Mouse (Mus musculus) embryonic facial prominence, embryonic 10.5 days (tissue): ENCODE results near the gene Dusp8. TPM values are rescaled to one million over a fixed set of nuclear protein-coding genes. Genes with fewer than 3 reads are reported as not detected.
A peak's percentile ranks its signal among the peaks of the same experiment; 100 is the strongest.

ENCODE experiments used
- DNase-seq: peaks from one replicate; pipeline ENCODE4 v3.0.0-alpha.2; 2017; ENCODE audit warnings: low spot score
- H3K27ac ChIP-seq: fragments of 300-500 bp; sonication (generic); replicated peaks from 2 replicates; pipeline ENCODE4 v1.5.1; 2016; ENCODE audit warnings: mild to moderate bottlenecking
- H3K27me3 ChIP-seq: fragments of 300-500 bp; sonication (generic); replicated peaks from 2 replicates; pipeline ENCODE4 v1.6.1; 2016; ENCODE audit warnings: low read depth, mild to moderate bottlenecking; ENCODE audit not compliant: poor library complexity, severe bottlenecking
- H3K36me3 ChIP-seq: fragments of 300-500 bp; sonication (generic); replicated peaks from 2 replicates; pipeline ENCODE4 v1.6.1; 2016; ENCODE audit warnings: mild to moderate bottlenecking, moderate library complexity
- H3K4me1 ChIP-seq: fragments of 300-500 bp; sonication (generic); 2 replicates; pipeline ENCODE4 v1.6.1; 2016
- H3K4me3 ChIP-seq: fragments of 300-500 bp; sonication (generic); 2 replicates; pipeline ENCODE4 v1.5.1; 2016; ENCODE audit warnings: mild to moderate bottlenecking, moderate library complexity
- H3K9me3 ChIP-seq: fragments of 300-500 bp; sonication (generic); 2 replicates; pipeline ENCODE4 v1.6.1; 2016; ENCODE audit warnings: mild to moderate bottlenecking
- WGBS: fragments of 180-500 bp; shearing (Covaris S2); methylation state at CpG from one replicate; pipeline ENCODE4 v1.1.7; 2016; 5-methylcytosine and 5-hydroxymethylcytosine counted together
- polyA plus RNA-seq: library from polyadenylated mRNA; unstranded; fragments of >200 nt; fragmentation: Nextera tagmentation; extraction: Ambion mirVana; gene quantifications from 2 replicates; pipeline ENCODE4 v1.2.1, GENCODE M21; 2016

Gene Dusp8
- polyA plus RNA-seq, 1 experiment from 2014 or later, result 3.2 TPM

DNA sequence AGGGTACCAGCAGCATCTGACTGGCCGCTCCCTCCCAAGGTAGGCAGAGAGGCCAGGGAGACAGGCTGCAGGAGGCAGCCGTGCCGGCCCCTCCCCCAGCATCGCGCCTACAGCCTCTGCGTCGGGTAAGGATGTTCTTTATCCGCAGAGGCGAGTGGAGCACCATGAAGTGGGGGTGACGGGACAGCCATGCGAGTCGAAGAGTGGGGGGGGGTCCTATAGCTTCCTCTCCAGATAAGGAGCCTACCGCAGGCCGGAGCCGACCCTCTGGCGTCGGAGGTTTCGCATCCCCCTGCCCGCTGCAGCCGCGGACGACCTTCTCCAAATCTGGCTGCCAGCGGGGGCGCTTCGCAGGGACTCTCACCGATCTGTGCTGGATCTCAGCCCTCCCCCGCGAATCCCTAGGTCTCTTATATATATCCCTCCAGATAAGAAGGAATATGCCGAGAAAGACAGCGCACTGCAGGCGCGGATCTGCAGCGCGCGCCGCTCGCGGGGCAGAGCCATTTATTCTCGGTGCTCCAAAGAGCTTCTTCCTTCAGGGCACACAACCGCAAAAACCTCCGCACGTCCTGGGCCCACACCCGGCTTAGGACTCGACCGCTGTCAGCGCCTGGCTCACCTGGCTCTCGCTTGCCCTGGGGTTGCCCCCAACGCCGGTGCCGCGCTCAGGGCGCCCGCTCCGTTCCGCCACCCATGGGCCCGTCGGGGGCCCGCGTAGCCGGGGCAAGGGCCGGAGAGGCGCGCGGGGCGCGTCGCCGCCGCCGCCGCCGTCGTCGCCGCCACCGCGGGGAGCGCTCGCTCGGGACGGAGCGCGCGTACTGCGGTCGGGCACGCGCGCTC, 1.1 kb downstream of the Dusp8 start:
- H3K27me3 ChIP-seq, result peaks cover 99% of the 10 kb centered on the region
- H3K36me3 ChIP-seq, result no peaks in the 10 kb centered on the region
- WGBS, result under 1% methylated on average over 89 of the region's 89 CpGs
- no peaks in the 10 kb centered on the region for H3K9me3 ChIP-seq
- peaks cover 34% of the 10 kb centered on the region for H3K4me1 ChIP-seq
- peak overlapping the region; percentile 77 for H3K4me3 ChIP-seq
- H3K27ac ChIP-seq, result peak overlapping the region; percentile 77
- peak; percentile 46 for DNase-seq

DNA sequence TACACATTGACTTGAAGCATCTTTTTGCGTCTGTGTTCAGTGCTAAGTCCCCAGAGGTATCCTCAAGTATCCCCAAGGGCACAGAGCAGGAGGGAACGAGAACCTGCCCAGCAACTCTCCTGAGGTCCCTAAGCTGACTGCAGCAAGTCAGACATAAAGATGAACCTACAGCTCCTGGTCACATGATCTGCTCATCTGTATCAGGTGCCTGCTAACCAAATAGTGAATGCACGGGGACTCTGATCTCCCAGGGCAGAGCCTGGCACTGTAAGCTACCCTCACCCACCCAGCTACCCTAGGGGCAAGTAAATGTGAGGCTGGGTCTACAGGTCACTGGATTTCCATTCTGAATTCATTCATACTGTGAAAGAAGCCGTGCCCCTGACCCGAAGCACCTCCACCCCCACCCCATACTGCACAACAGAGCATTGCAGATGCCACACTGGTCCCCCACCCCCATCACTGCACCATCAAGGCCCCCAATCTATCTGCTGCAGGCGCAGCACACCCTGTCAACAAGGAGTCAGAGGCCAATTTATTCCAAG, 1.9 kb downstream of the Dusp8 start:
- Histone ChIP-seq H3K27me3 (peaks cover 99% of the 10 kb centered on the region), H3K4me1 (peaks cover 42% of the 10 kb centered on the region), H3K36me3 (no peaks in the 10 kb centered on the region), H3K27ac (0 out of 2 replicates have a peak overlapping the region, but pooled peaks have one; percentile 77), H3K4me3 (peak overlapping the region; percentile 77), H3K9me3 (no peaks in the 10 kb centered on the region)
- no peak for DNase-seq
- WGBS, result 20% methylated on average over 6 of the region's 6 CpGs

DNA sequence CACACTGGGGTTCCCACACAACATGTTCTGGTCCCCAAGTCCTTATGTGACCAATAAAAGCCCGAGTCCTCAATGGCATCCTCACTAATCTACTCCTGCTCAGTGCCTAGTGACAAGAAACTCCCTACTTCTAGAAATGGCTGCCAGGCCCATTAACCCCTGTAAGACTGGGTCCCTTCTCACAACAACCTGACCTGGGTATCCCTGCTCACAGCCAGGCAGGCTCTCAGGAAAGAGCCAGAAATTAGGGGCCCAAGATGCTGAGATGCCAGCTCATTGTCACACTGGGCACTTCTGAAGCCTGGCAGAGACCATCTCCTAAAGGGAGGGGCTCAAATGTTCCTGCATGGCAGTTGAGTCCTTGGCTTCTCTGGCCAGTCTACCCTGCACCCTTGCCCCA, 2.7 kb downstream of the Dusp8 start:
- H3K27me3 ChIP-seq, result peaks cover 100% of the 10 kb centered on the region
- H3K4me1 ChIP-seq, result peaks cover 49% of the 10 kb centered on the region
- no peak for DNase-seq
- H3K9me3 ChIP-seq, result no peaks in the 10 kb centered on the region
- no peaks in the 10 kb centered on the region for H3K36me3 ChIP-seq
- no peak overlapping the region for H3K27ac ChIP-seq
- H3K4me3 ChIP-seq, result peak overlapping the region; percentile 77; the same call in 1 of the 2 replicates
- WGBS, result 51% methylated on average over 1 of the region's 1 CpGs

DNA sequence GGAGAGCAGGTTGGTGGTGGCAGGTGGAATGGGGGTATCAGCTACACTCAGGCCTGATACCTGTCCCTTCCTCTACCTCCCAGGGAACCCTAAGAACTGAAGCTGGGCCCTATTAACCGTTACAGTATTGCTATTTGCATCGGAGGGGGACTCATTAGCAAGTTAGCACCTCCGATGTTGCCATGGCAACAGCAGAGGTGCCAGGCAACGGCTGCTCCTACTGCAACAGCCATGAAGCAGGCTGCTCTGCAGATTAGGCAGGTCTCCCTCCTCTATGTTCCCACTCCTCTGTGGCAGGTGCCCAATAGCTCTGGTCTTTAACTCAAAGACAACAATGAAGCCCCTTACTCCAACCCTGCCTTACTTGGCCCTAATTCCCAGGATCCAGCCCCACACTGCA, 3.8 kb downstream of the Dusp8 start:
- 15% methylated on average over 4 of the region's 4 CpGs for WGBS
- H3K27me3 ChIP-seq, result peaks cover 100% of the 10 kb centered on the region
- DNase-seq, result no peak
- no peaks in the 10 kb centered on the region for H3K9me3 ChIP-seq
- H3K36me3 ChIP-seq, result no peaks in the 10 kb centered on the region
- H3K4me3 ChIP-seq, result no peak overlapping the region
- peaks cover 49% of the 10 kb centered on the region for H3K4me1 ChIP-seq
- no peak overlapping the region for H3K27ac ChIP-seq

DNA sequence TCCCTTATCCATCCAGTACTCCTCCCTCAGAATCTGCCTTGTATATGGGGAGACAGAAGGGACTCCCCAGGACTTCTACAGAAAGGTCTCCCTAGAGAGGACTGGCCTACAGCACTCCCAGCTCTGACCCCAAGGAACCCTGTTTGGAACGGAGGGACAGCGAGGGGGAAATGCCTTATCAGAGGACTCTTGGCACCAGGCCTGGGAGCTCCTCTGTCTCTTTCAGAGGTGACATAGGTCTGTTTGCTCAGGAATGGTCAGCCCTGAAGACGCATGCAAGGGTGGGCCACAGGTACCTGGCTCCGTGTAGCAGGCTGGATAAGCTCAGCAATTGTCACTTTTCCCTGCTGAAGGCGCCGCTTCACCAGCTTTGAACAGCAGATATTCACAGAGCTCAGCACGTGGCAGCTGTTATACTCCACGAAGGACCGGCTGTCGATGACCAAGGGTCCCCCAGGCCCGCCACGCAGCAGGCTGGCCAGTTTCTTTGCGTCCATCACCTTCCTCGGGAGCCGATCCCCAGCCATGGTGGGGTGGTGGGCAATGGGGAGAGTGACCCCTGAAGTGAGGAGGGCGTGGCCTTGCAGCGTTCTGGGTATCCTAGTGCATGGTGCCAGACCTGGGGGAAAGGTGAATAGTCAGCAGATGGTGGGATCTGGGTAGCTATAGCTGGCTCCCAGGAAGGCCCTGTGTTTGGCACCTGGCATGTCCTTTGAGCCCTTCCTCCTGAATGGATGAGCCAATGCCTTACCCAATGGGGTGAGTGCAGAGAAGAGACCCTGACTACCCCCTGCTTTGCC, 5.8 kb downstream of the Dusp8 start:
- Histone ChIP-seq H3K4me1 (peaks cover 38% of the 10 kb centered on the region), H3K36me3 (no peaks in the 10 kb centered on the region), H3K27me3 (peaks cover 100% of the 10 kb centered on the region), H3K9me3 (no peaks in the 10 kb centered on the region), H3K27ac (no peak overlapping the region), H3K4me3 (no peak overlapping the region)
- 62% methylated on average over 17 of the region's 17 CpGs for WGBS
- no peak for DNase-seq

DNA sequence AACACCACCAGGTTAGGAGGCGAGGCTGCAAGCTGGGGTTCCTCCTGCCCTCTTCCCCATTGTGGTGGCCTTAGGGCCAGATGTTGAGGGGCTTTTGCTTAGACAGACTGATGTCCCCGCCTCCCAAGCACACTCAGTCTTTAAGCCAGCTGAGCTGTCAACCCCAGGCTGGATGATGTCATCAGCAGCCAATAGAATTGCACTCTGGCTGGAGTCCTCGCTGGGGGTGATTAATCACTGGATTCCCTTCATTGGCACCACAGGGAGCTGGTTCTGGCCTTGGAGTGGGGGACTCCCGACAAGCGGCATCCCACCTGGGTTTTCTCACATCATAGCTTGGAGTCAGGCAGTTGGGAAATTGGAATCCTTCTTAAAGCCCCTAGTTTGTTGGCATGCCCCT, 6.8 kb downstream of the Dusp8 start:
- 4% methylated on average over 5 of the region's 5 CpGs for WGBS
- H3K27ac ChIP-seq, result no peak overlapping the region
- peak; percentile 58 for DNase-seq
- peaks cover 100% of the 10 kb centered on the region for H3K27me3 ChIP-seq
- peaks cover 29% of the 10 kb centered on the region for H3K4me1 ChIP-seq
- no peaks in the 10 kb centered on the region for H3K36me3 ChIP-seq
- H3K9me3 ChIP-seq, result no peaks in the 10 kb centered on the region
- no peak overlapping the region for H3K4me3 ChIP-seq

DNA sequence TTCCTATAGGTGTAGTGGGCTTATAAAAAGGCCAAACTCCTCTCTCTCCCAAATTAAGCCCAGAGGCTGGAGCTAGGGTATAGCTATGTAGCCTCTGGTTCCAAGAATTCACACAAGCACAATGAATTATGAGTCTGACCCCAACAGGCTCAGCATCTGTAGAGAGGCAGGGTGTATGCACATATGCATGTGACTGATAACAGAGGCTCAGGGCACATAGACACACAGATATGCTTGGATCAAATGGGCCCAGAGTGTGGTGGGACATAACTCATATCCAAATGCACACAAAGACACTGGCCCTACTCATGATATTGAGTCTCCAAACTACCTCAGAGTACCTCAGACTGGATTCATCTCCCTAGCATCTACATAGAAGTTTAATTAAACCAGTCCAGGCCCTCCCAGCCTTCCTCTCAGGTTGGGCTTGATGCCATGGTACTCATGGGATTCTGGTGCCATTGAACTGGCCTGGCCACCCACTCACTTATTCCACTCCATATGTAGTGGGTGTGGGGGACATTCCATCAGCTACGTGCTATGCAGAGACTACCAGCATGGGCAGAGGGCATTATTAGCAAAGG, 8.5 kb downstream of the Dusp8 start:
- H3K27me3 ChIP-seq, result peaks cover 100% of the 10 kb centered on the region
- peaks cover 6% of the 10 kb centered on the region; the same call in 1 of the 2 replicates for H3K36me3 ChIP-seq
- peak overlapping the region; percentile 41; the same call in 1 of the 2 replicates for H3K27ac ChIP-seq
- WGBS, result 92% methylated on average over 1 of the region's 1 CpGs
- H3K9me3 ChIP-seq, result no peaks in the 10 kb centered on the region
- H3K4me3 ChIP-seq, result no peak overlapping the region
- peaks cover 32% of the 10 kb centered on the region for H3K4me1 ChIP-seq
- no peak for DNase-seq

DNA sequence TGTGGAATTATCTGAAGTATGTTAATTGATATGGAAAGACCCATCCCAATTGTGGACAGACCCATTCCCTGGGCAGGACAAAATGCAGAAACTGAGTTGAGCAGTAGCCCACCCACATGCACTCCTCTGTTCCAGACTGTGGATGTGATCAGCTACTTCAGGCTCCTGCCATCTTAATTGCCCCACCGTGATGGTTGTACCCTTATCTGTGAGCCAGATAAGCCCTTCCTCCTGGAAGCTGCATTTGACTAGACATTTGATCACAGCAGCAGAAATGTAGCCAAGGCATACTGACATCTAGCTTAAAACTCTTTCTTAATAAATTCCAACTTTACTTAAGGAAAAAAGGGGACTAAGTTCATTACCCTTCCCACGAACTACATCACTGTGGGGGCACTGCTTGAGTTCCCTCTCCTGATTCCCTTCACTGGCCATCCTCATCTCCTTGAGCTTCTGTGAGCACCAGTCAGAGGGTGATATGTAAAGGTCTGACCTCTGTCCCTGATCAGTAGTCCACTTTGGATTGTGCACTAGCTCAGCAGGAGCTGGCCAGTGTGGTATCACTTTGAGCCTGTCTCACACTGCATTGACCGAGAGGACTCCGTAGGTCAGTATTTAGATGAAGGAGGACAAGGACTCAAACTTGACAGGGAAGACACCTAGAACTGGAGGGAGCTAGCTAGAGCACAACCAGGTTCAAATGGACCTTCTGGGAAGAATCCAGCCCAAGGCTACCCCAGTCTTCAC, 9.3 kb downstream of the Dusp8 start:
- H3K4me1 ChIP-seq, result peaks cover 31% of the 10 kb centered on the region
- peaks cover 10% of the 10 kb centered on the region; the same call in 1 of the 2 replicates for H3K36me3 ChIP-seq

DNA sequence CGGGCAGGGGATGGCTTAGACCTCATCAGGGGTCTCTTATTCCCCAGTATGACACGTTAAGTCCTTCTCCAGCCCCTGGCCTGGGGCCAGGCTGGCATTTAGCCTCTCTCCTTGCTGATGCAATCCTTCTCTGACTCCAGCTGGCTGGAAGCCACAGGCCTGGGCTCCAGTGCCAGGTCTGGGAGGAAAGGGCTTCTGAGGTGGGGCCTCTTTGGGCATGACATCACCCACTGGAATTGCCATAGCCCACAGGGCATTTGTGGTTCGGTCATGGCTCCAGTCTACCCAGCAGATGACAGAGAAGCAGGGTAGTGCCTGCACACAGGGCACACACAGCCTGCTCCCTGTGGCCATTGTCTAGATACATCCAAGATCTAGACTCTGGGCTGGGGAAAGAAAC, 10.8 kb downstream of the Dusp8 start:
- WGBS, result 53% methylated on average over 3 of the region's 3 CpGs
- DNase-seq, result no peak
- Histone ChIP-seq H3K27me3 (peaks cover 99% of the 10 kb centered on the region), H3K9me3 (no peaks in the 10 kb centered on the region), H3K4me3 (no peak overlapping the region), H3K27ac (no peak overlapping the region), H3K36me3 (peaks cover 10% of the 10 kb centered on the region; the same call in 1 of the 2 replicates), H3K4me1 (peaks cover 28% of the 10 kb centered on the region)

More for the DNA sequence above, 9.3 kb downstream of the Dusp8 start:
- H3K4me3 ChIP-seq, result no peak overlapping the region
- H3K27me3 ChIP-seq, result peaks cover 100% of the 10 kb centered on the region
- H3K9me3 ChIP-seq, result no peaks in the 10 kb centered on the region
- H3K27ac ChIP-seq, result no peak overlapping the region
- 84% methylated on average over 4 of the region's 4 CpGs for WGBS
- DNase-seq, result no peak

DNA sequence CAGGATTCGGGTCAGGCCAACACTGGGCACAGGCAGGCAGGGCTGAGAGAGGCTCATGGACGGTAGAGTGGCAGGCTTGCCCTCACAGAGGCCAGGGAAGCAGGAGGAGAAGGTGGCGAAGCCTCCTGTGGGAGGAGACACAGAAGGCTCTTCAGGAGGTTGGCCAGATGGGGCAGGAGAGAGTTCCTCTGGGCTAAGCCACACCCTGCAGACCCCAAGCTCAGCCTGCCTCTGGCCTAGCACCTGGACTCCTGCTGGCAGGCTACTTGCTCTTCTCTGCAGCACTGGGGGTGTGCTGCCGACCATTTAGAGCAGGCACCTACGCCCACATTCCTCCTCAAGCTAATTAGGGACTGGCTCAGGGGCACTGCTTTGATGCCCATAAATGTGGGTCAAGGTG, 11.2 kb downstream of the Dusp8 start:
- H3K4me3 ChIP-seq, result no peak overlapping the region
- peaks cover 10% of the 10 kb centered on the region; the same call in 1 of the 2 replicates for H3K36me3 ChIP-seq
- 18% methylated on average over 5 of the region's 5 CpGs for WGBS
- no peak for DNase-seq
- H3K9me3 ChIP-seq, result no peaks in the 10 kb centered on the region
- H3K27ac ChIP-seq, result no peak overlapping the region
- H3K4me1 ChIP-seq, result peaks cover 24% of the 10 kb centered on the region
- peaks cover 99% of the 10 kb centered on the region for H3K27me3 ChIP-seq

DNA sequence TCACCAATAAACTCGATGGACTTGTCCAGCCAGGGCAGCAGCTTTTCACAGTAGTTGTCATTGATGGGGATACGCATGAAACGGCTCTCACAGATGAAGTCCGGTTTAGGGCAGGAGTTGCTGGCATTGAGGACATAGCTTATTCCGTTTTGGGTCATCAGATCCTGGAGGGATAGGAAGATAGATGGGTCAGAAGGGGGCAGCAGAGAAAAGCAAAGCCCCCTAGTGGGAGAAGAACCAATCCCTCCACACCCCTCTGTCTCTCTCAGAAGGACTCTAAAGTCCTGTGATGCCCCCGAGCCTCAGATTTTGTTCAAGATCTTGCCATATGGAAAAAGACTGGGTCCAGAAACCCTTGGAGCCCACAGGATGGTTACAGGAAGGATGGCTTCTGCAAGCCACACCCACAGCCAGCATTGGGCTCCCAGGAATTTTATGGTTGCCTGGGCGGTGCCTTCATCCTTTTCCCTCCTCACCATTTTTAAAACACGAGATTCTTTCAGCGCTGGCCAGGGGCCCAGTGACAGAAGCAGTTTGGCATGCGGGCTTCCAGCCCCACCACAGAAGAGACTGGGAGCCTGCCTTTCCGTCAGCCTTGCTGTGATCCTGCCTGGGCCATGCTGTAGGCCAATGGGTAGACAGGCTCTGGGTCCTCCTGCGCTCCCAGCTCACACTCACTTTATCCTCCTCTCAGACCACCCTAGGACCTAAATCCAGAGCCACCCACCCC, 11.9 kb downstream of the Dusp8 start:
- 32% methylated on average over 12 of the region's 12 CpGs for WGBS
- Histone ChIP-seq H3K27ac (no peak overlapping the region), H3K9me3 (no peaks in the 10 kb centered on the region), H3K4me1 (peaks cover 17% of the 10 kb centered on the region), H3K27me3 (peaks cover 99% of the 10 kb centered on the region), H3K36me3 (peaks cover 10% of the 10 kb centered on the region; the same call in 1 of the 2 replicates), H3K4me3 (no peak overlapping the region)
- no peak for DNase-seq
